Mouse (Mus musculus): Measurements from ENCODE around the gene Ctnnd2. TPM values are rescaled to one million over a fixed set of nuclear protein-coding genes. Genes with fewer than 3 reads are reported as not detected.

Ctnnd2 gene
- total and polyA plus RNA-seq, 3 experiments: 0.10 to 0.35 (median 0.16) TPM

GRCm38 (mm10) chr15:30468773-30469172, 296.4 kb downstream of the Ctnnd2 start:
- no peak overlapping the region for H3K27ac ChIP-seq
- WGBS: 65% methylated on average over 3 of the region's 3 CpGs
- H3K4me1 ChIP-seq (ENCODE audit: control insufficient read depth, insufficient read depth, low read length): no peaks in the 10 kb centered on the region
- H3K36me3 ChIP-seq (ENCODE audit: control insufficient read depth, insufficient read depth, low read length): no peaks in the 10 kb centered on the region
- H3K79me2 ChIP-seq (replicated peaks; ENCODE audit: control insufficient read depth, insufficient read depth, low read length): no peaks in the 10 kb centered on the region
- intact Hi-C loops (cut with DNase I): no loop called here
- no peak for DNase-seq
- TF ChIP-seq EP300 (IDR thresholded peaks at IDR 0.05; ENCODE audit: insufficient read depth, low read depth, low read length) (no peak), POLR2A (IDR thresholded peaks at IDR 0.05; ENCODE audit: insufficient read depth, low read depth, low read length) (no peak), CTCF (IDR thresholded peaks at IDR 0.05) (no peak)
- H3K9ac ChIP-seq (ENCODE audit: low read depth, low read length): no peak overlapping the region
- no peaks in the 10 kb centered on the region for H3K27me3 ChIP-seq (ENCODE audit: control insufficient read depth, insufficient read depth, low read length)
- no peak overlapping the region for H3K4me3 ChIP-seq

GRCm38 (mm10) chr15:30471280-30471966, 299.0 kb downstream of the Ctnnd2 start:
- no peaks in the 10 kb centered on the region for H3K27me3 ChIP-seq (ENCODE audit: control insufficient read depth, insufficient read depth, low read length)
- H3K36me3 ChIP-seq (ENCODE audit: control insufficient read depth, insufficient read depth, low read length): no peaks in the 10 kb centered on the region
- no peak for TF ChIP-seq EP300 (IDR thresholded peaks at IDR 0.05; ENCODE audit: insufficient read depth, low read depth, low read length)
- TF ChIP-seq POLR2A (IDR thresholded peaks at IDR 0.05; ENCODE audit: insufficient read depth, low read depth, low read length): no peak
- no peak for TF ChIP-seq CTCF (IDR thresholded peaks at IDR 0.05)
- no peaks in the 10 kb centered on the region for H3K79me2 ChIP-seq (replicated peaks; ENCODE audit: control insufficient read depth, insufficient read depth, low read length)
- WGBS: 46% methylated on average over 6 of the region's 6 CpGs
- no peak overlapping the region for H3K4me3 ChIP-seq
- no peak overlapping the region for H3K9ac ChIP-seq (ENCODE audit: low read depth, low read length)
- no peak for DNase-seq
- H3K27ac ChIP-seq: no peak overlapping the region
- intact Hi-C loops (cut with DNase I): no loop called here
- H3K4me1 ChIP-seq (ENCODE audit: control insufficient read depth, insufficient read depth, low read length): no peaks in the 10 kb centered on the region

GRCm38 (mm10) chr15:30480676-30481075, 308.3 kb downstream of the Ctnnd2 start:
- Histone ChIP-seq H3K4me3 (no peak overlapping the region), H3K27me3 (ENCODE audit: control insufficient read depth, insufficient read depth, low read length) (no peaks in the 10 kb centered on the region), H3K79me2 (replicated peaks; ENCODE audit: control insufficient read depth, insufficient read depth, low read length) (no peaks in the 10 kb centered on the region), H3K9ac (ENCODE audit: low read depth, low read length) (no peak overlapping the region), H3K36me3 (ENCODE audit: control insufficient read depth, insufficient read depth, low read length) (no peaks in the 10 kb centered on the region), H3K4me1 (ENCODE audit: control insufficient read depth, insufficient read depth, low read length) (no peaks in the 10 kb centered on the region), H3K27ac (no peak overlapping the region)
- no peak for TF ChIP-seq EP300 (IDR thresholded peaks at IDR 0.05; ENCODE audit: insufficient read depth, low read depth, low read length)
- TF ChIP-seq POLR2A (IDR thresholded peaks at IDR 0.05; ENCODE audit: insufficient read depth, low read depth, low read length): no peak
- TF ChIP-seq CTCF (IDR thresholded peaks at IDR 0.05): no peak
- peak; percentile 11 to 18 for DNase-seq
- intact Hi-C loops (cut with DNase I): no loop called here
- WGBS: 43% methylated on average over 15 of the region's 15 CpGs

GRCm38 (mm10) chr15:30506476-30506875, 334.1 kb downstream of the Ctnnd2 start:
- WGBS: 57% methylated on average over 5 of the region's 5 CpGs
- Histone ChIP-seq H3K36me3 (ENCODE audit: control insufficient read depth, insufficient read depth, low read length) (no peaks in the 10 kb centered on the region), H3K27ac (no peak overlapping the region), H3K79me2 (replicated peaks; ENCODE audit: control insufficient read depth, insufficient read depth, low read length) (no peaks in the 10 kb centered on the region), H3K4me3 (no peak overlapping the region), H3K4me1 (ENCODE audit: control insufficient read depth, insufficient read depth, low read length) (no peaks in the 10 kb centered on the region; the same call in 1 of the 2 replicates), H3K9ac (ENCODE audit: low read depth, low read length) (no peak overlapping the region), H3K27me3 (ENCODE audit: control insufficient read depth, insufficient read depth, low read length) (no peaks in the 10 kb centered on the region)
- intact Hi-C loops (cut with DNase I): no loop called here
- TF ChIP-seq POLR2A (IDR thresholded peaks at IDR 0.05; ENCODE audit: insufficient read depth, low read depth, low read length) (no peak), CTCF (IDR thresholded peaks at IDR 0.05) (no peak), EP300 (IDR thresholded peaks at IDR 0.05; ENCODE audit: insufficient read depth, low read depth, low read length) (no peak)
- DNase-seq: no peak

GRCm38 (mm10) chr15:30512467-30512866, 340.1 kb downstream of the Ctnnd2 start:
- H3K79me2 ChIP-seq (replicated peaks; ENCODE audit: control insufficient read depth, insufficient read depth, low read length): no peaks in the 10 kb centered on the region
- TF ChIP-seq CTCF (IDR thresholded peaks at IDR 0.05) (no peak), POLR2A (IDR thresholded peaks at IDR 0.05; ENCODE audit: insufficient read depth, low read depth, low read length) (no peak), EP300 (IDR thresholded peaks at IDR 0.05; ENCODE audit: insufficient read depth, low read depth, low read length) (no peak)
- intact Hi-C loops (cut with DNase I): no loop called here
- H3K36me3 ChIP-seq (ENCODE audit: control insufficient read depth, insufficient read depth, low read length): no peaks in the 10 kb centered on the region
- H3K4me3 ChIP-seq: no peak overlapping the region
- 47% methylated on average over 3 of the region's 3 CpGs for WGBS
- no peak overlapping the region for H3K27ac ChIP-seq
- no peak overlapping the region for H3K9ac ChIP-seq (ENCODE audit: low read depth, low read length)
- no peaks in the 10 kb centered on the region for H3K27me3 ChIP-seq (ENCODE audit: control insufficient read depth, insufficient read depth, low read length)
- no peak for DNase-seq
- no peaks in the 10 kb centered on the region; the same call in 1 of the 2 replicates for H3K4me1 ChIP-seq (ENCODE audit: control insufficient read depth, insufficient read depth, low read length)

GRCm38 (mm10) chr15:30513122-30513521, 340.7 kb downstream of the Ctnnd2 start:
- H3K9ac ChIP-seq (ENCODE audit: low read depth, low read length): no peak overlapping the region
- no peaks in the 10 kb centered on the region for H3K27me3 ChIP-seq (ENCODE audit: control insufficient read depth, insufficient read depth, low read length)
- DNase-seq: no peak
- no peak overlapping the region; the same call in 1 of the 2 replicates for H3K27ac ChIP-seq
- H3K4me1 ChIP-seq (ENCODE audit: control insufficient read depth, insufficient read depth, low read length): no peaks in the 10 kb centered on the region; the same call in 1 of the 2 replicates
- no peaks in the 10 kb centered on the region for H3K79me2 ChIP-seq (replicated peaks; ENCODE audit: control insufficient read depth, insufficient read depth, low read length)
- intact Hi-C loops (cut with DNase I): no loop called here
- no peak overlapping the region for H3K4me3 ChIP-seq
- TF ChIP-seq CTCF (IDR thresholded peaks at IDR 0.05): no peak
- TF ChIP-seq POLR2A (IDR thresholded peaks at IDR 0.05; ENCODE audit: insufficient read depth, low read depth, low read length): no peak
- TF ChIP-seq EP300 (IDR thresholded peaks at IDR 0.05; ENCODE audit: insufficient read depth, low read depth, low read length): no peak
- H3K36me3 ChIP-seq (ENCODE audit: control insufficient read depth, insufficient read depth, low read length): no peaks in the 10 kb centered on the region
